Mouse (Mus musculus): Measurements from ENCODE around the gene Ubxn2a. TPM values are rescaled to one million over a fixed set of nuclear protein-coding genes. Genes with fewer than 3 reads are reported as not detected.

Ubxn2a gene
- 41.6 TPM for polyA plus RNA-seq (2014; fragmentation: Illumina TruSeq; extraction: RNeasy Lipid Tissue Mini Kit (QIAGEN cat#74804); ENCODE audit: low read depth, low replicate concordance)

GRCm38 (mm10) chr12:4906951-4907906, at the start of gene Ubxn2a:
TSS of gene Ubxn2a (minus strand) at chr12:4907705.

GRCm38 (mm10) chr12:4916994-4917804, 9.7 kb upstream of the Ubxn2a start, which contains the start of gene Atad2b:
TSS of gene Atad2b (plus strand) at chr12:4917353.

DNA sequence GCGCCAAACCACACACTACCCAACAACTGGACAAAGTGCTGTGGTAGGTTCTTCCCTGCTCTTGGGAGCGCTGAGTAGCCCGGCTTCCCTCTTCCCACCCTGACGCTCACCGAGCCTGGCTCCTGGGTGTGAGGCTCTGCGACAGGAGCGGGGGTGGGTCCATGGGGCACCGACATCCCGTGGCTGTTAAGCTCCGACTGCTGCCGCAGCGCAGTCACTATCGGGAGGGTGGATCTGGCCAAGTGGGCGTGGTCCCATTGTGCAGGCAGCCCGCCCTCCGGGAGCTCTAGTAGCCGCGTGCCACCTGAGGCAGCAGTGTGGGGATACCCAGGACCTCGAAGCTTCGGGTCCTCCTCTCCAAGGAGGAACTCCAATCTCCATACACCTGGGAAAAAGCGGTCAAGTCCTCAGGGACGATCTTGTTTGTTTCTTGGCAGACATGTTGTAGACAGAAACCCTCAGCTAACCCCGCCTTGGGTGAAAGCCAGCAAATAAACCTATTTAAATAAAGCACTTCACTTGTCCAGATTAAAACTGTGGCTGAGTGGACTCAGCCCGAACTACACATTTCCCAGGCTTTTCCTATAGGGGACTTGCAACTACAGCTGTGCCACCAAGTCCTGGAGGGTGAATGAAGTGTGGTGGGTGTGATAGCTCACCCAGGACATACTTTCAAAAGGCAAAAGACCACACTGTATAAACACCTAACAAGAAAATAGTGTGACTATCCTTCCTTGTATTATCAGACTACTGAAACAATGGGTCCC, 33.2 kb downstream of the Ubxn2a start, which contains the start of gene Mfsd2b:
Mfsd2b (minus strand) TSS at position 199 of the 767 bp plus-strand sequence.

GRCm38 (mm10) chr12:4842890-4843597, 64.5 kb downstream of the Ubxn2a start, which contains the start of gene Wdcp:
TSS of gene Wdcp (plus strand) at chr12:4843303.

GRCm38 (mm10) chr12:4841392-4841887, 66.1 kb downstream of the Ubxn2a start, which contains the start of gene Fkbp1b:
TSS of gene Fkbp1b (minus strand) at chr12:4841591.

Other genes starting within 250 kb of the Ubxn2a start
- 2.3 TPM for gene Fam228a, start 169.3 kb downstream of the Ubxn2a start, polyA plus RNA-seq (2014; fragmentation: Illumina TruSeq; extraction: RNeasy Lipid Tissue Mini Kit (QIAGEN cat#74804); ENCODE audit: low read depth, low replicate concordance)
- 6.1 TPM for gene Pfn4, start 138.7 kb downstream of the Ubxn2a start, polyA plus RNA-seq (2014; fragmentation: Illumina TruSeq; extraction: RNeasy Lipid Tissue Mini Kit (QIAGEN cat#74804); ENCODE audit: low read depth, low replicate concordance)
- 4.6 TPM for gene Fam228b, start 138.4 kb downstream of the Ubxn2a start, polyA plus RNA-seq (2014; fragmentation: Illumina TruSeq; extraction: RNeasy Lipid Tissue Mini Kit (QIAGEN cat#74804); ENCODE audit: low read depth, low replicate concordance)
- gene Sf3b6, start 90.2 kb downstream of the Ubxn2a start, polyA plus RNA-seq (2014; fragmentation: Illumina TruSeq; extraction: RNeasy Lipid Tissue Mini Kit (QIAGEN cat#74804); ENCODE audit: low read depth, low replicate concordance) = 81.3 TPM
- gene Fkbp1b, start 66.1 kb downstream of the Ubxn2a start, polyA plus RNA-seq (2014; fragmentation: Illumina TruSeq; extraction: RNeasy Lipid Tissue Mini Kit (QIAGEN cat#74804); ENCODE audit: low read depth, low replicate concordance) = 10.0 TPM
- 6.5 TPM for gene Wdcp, start 64.4 kb downstream of the Ubxn2a start, polyA plus RNA-seq (2014; fragmentation: Illumina TruSeq; extraction: RNeasy Lipid Tissue Mini Kit (QIAGEN cat#74804); ENCODE audit: low read depth, low replicate concordance)
- gene Mfsd2b, start 33.3 kb downstream of the Ubxn2a start, polyA plus RNA-seq (2014; fragmentation: Illumina TruSeq; extraction: RNeasy Lipid Tissue Mini Kit (QIAGEN cat#74804); ENCODE audit: low read depth, low replicate concordance) = 1.8 TPM
- 9.2 TPM for gene Atad2b, start 9.6 kb upstream of the Ubxn2a start, polyA plus RNA-seq (2014; fragmentation: Illumina TruSeq; extraction: RNeasy Lipid Tissue Mini Kit (QIAGEN cat#74804); ENCODE audit: low read depth, low replicate concordance)